Mouse (Mus musculus) spleen, adult 12 weeks (tissue): ENCODE measurements at regions not wholly inside any gene's neighbourhood (a gene's known extent, or its start where the extent isn't known, plus 50 kb on each side); places are given as distances from the start of the nearest gene placed in this dataset.

ENCODE experiments used
- DNase-seq: peaks from one replicate; pipeline ENCODE4 v3.0.0; 2022; ENCODE audit warnings: low spot score

DNA sequence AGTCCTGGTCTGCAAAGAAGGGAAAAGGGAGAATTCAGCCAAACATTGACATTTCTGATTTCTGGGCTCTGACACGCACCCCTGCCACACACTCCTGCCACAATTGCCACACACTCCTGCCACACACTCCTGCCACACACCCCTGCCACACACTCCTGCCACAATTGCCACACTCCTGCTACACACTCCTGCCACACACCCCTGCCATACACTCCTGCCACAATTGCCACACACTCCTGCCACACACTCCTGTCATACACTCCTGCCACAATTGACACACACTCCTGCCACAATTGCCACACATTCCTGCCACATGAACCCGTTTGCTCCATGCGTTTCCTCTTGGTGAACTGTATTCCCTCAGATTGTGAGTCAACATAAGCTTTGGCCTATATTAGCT, 130.0 kb upstream of the Gm9833 start:
- DNase-seq, result no peak

DNA sequence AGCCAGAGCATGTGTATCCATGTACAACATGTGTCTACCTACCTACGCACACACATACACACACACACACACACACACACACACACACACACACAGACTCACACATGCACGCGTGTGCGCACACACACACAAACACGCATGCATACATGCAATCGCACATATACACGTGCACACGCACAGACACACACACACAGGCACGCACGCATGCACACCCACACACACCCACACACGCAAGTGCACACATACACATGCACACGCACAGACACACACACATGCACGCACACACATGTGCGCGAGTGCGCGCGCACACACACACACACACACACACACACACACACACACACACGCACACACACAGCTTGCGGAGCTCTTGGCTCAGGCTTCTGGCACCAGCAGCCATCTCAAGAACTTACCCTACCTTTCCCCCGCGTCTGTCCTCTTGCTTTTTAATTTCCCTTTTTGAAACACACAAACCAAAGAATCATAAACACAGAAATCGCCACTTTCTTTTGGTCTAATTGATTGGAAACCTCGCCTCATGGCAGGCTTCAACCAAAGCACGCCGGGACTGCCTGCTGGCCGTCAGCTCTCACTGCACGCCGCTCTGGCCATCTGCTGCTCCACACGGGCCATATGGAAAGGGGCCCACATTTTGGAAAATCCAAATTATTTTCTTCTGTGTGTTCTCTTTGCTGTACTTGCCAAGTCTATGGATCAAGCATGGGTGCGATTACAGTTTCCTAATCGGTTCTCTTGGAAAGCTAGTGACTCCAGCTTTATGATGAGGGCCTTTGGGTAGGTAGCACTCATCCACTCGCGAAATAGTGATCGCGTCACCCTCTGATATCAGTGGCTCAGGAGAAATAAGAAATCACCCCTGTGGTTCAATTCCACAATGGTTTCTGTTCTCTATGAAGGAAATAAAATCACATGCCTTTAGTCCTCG, 127.9 kb upstream of the Gm9833 start:
- no peak for DNase-seq

GRCm38 (mm10) chr3:9960696-9961095, 127.2 kb upstream of the Gm9833 start:
- DNase-seq, result no peak
